Mouse (Mus musculus): Measurements from ENCODE around the gene Ebpl. TPM values are rescaled to one million over a fixed set of nuclear protein-coding genes. Genes with fewer than 3 reads are reported as not detected.

The Ebpl gene
- total RNA-seq, 2 experiments from 2014 or later = 4.1 to 4.2 TPM

Other genes with a start within 250 kb of the Ebpl start
- 10 to 100 TPM; 36.6 to 41.3 TPM for gene Sacs, start 222.0 kb downstream of the Ebpl start, total RNA-seq (2021)
- gene Sgcg, start 101.9 kb downstream of the Ebpl start, total RNA-seq (2021) = 100 to 1,000 TPM; 145 to 161 TPM
- 1 to 10 TPM; 1.1 to 1.4 TPM for gene Arl11, start 50.7 kb downstream of the Ebpl start, total RNA-seq (2021)
- 10 to 100 TPM; 73.7 to 78.7 TPM for gene Kpna3, start 79.4 kb upstream of the Ebpl start, total RNA-seq (2021)
- 10 to 100 TPM; 22.3 to 29.5 TPM for gene Spryd7, start 196.4 kb upstream of the Ebpl start, total RNA-seq (2021)
- 10 to 100 TPM; 13.8 to 20.1 TPM for gene Trim13, start 237.8 kb upstream of the Ebpl start, total RNA-seq (2021)
- under 1 TPM; 0.29 to 0.59 TPM for gene Kcnrg, start 247.0 kb upstream of the Ebpl start, total RNA-seq (2021)

All from gastrocnemius, postnatal 4 days (tissue).